Mouse (Mus musculus) adrenal gland, postnatal 14 days (tissue): ENCODE measurements around the gene Smpd1. TPM values are rescaled to one million over a fixed set of nuclear protein-coding genes. Genes with fewer than 3 reads are reported as not detected.

Experiments
- DNase-seq: peaks from one replicate; pipeline ENCODE4 v3.0.0; 2021; ENCODE audit warnings: mixed read lengths
- long read RNA-seq, 2 experiments: library from polyadenylated mRNA; stranded (forward); transcript quantifications; one replicate each; pipeline ENCODE4 v2.0.0; 2021
- total RNA-seq: library from RNA; stranded (reverse); gene quantifications from 2 replicates; pipeline ENCODE4 v1.2.3, GENCODE M21; 2021

Smpd1 gene
- 61.5 and 76.3 TPM in 2 replicates for total RNA-seq
- long read RNA-seq, experiment 1, transcript Smpd1-201 (6 exons, 2,412 nt), result major isoform, 136 of 147 reads
- long read RNA-seq, experiment 1, partial matches to known transcripts, result 8 of 147 reads
- long read RNA-seq, experiment 1, other reads (novel, unspliced or antisense), result 3 of 147 reads
- long read RNA-seq, experiment 2, transcript Smpd1-201 (6 exons, 2,412 nt), result major isoform, 89 of 103 reads
- long read RNA-seq, experiment 2, partial matches to known transcripts, result 9 of 103 reads
- long read RNA-seq, experiment 2, other reads (novel, unspliced or antisense), result 5 of 103 reads

- DNase-seq, result peak; percentile 94
These were observed at the start of gene Smpd1 for GRCm38 (mm10) chr7:105554212-105554942. Gene Smpd1, plus strand, starts transcription at chr7:105554360.

- peak; percentile 22 for DNase-seq
These were observed 46.9 kb upstream of the Smpd1 start for GRCm38 (mm10) chr7:105507257-105507656.

- DNase-seq, result no peak
These were observed 44.0 kb upstream of the Smpd1 start for GRCm38 (mm10) chr7:105510143-105510542.

- DNase-seq, result no peak
These were observed 40.3 kb upstream of the Smpd1 start for GRCm38 (mm10) chr7:105513845-105514291.

GRCm38 (mm10) chr7:105514561-105514960 lies 39.6 kb upstream of the Smpd1 start:
- DNase-seq, result no peak

GRCm38 (mm10) chr7:105515178-105515577 lies 39.0 kb upstream of the Smpd1 start:
- peak; percentile 71 for DNase-seq

- no peak for DNase-seq
These were observed 37.3 kb upstream of the Smpd1 start for GRCm38 (mm10) chr7:105516669-105517360.

GRCm38 (mm10) chr7:105519336-105519735 lies 34.8 kb upstream of the Smpd1 start:
- DNase-seq, result no peak

- DNase-seq, result no peak
These were observed 34.4 kb upstream of the Smpd1 start for GRCm38 (mm10) chr7:105519771-105520170.

- peak; percentile 49 for DNase-seq
These were observed 34.0 kb upstream of the Smpd1 start for GRCm38 (mm10) chr7:105520201-105520600.

GRCm38 (mm10) chr7:105524222-105524621 lies 29.9 kb upstream of the Smpd1 start:
- DNase-seq, result no peak

GRCm38 (mm10) chr7:105527306-105527937 lies 26.7 kb upstream of the Smpd1 start:
- peak; percentile 55 for DNase-seq

- no peak for DNase-seq
These were observed 26.1 kb upstream of the Smpd1 start for GRCm38 (mm10) chr7:105528094-105528493.

GRCm38 (mm10) chr7:105534162-105534561 lies 20.0 kb upstream of the Smpd1 start:
- DNase-seq, result no peak

GRCm38 (mm10) chr7:105545986-105546385 lies 8.2 kb upstream of the Smpd1 start:
- DNase-seq, result no peak

GRCm38 (mm10) chr7:105547970-105548369 lies 6.2 kb upstream of the Smpd1 start:
- DNase-seq, result no peak

- DNase-seq, result peak; percentile 23
These were observed 5.1 kb upstream of the Smpd1 start for GRCm38 (mm10) chr7:105549035-105549434.

- DNase-seq, result no peak
These were observed 526 bp upstream of the Smpd1 start for GRCm38 (mm10) chr7:105553456-105554211.

- DNase-seq, result no peak
These were observed 1.4 kb downstream of the Smpd1 start for GRCm38 (mm10) chr7:105555571-105555970.

GRCm38 (mm10) chr7:105556406-105556805 lies 2.2 kb downstream of the Smpd1 start:
- DNase-seq, result no peak

- DNase-seq, result peak; percentile 20
These were observed 3.5 kb downstream of the Smpd1 start for GRCm38 (mm10) chr7:105557671-105558070.

- DNase-seq, result no peak
These were observed 4.9 kb downstream of the Smpd1 start for GRCm38 (mm10) chr7:105559016-105559415.
